Mouse (Mus musculus) thymus, adult 2 months (tissue): Measurements from ENCODE around the gene Gkn2.

Source experiments
- CTCF ChIP-seq: fragments of 200-500 bp; IDR thresholded peaks from 2 replicates; pipeline ENCODE4 v1.5.1; 2012; ENCODE audit warnings: mild to moderate bottlenecking, control low read depth, low read length, moderate library complexity, borderline replicate concordance; ENCODE audit not compliant: control insufficient read depth, poor library complexity, insufficient read depth; ENCODE audit errors: extremely low read depth
- POLR2A ChIP-seq: fragments of 200-500 bp; IDR thresholded peaks from 2 replicates; pipeline ENCODE4 v1.6.1; 2012; ENCODE audit warnings: mild to moderate bottlenecking, low read length, control low read depth, moderate library complexity; ENCODE audit not compliant: control insufficient read depth, poor library complexity, insufficient read depth; ENCODE audit errors: extremely low read depth

DNA sequence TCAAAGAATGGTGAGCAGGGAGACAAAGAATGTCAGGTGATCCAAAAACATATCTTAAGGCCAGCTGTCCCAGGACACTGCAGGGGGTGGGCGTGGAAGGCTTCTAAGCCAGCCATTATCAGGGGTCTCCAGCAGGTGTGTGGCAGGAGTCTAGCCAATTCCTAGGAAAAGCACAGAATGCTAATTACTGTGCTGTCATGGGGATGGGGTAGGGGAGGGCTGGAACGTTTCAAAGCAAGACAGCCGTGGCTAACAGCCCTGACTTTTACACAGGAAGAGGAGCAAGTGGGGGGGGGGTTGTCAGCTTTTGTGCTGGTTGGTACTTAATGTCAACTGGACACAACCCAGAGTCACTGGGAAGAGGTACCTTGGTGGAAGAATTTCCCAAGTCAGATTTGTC lies 38.9 kb downstream of the Gkn2 start:
- TF ChIP-seq CTCF (no peak), POLR2A (no peak)
